Mouse (Mus musculus) brown adipose tissue, adult 24 weeks (tissue): ENCODE data around the gene Tnni1. TPM values are rescaled to one million over a fixed set of nuclear protein-coding genes. Genes with fewer than 3 reads are reported as not detected.

Source experiments
- H3K27ac ChIP-seq: fragments of 200-500 bp; replicated peaks from 2 replicates; pipeline ENCODE4 v1.5.1; 2012; ENCODE audit warnings: low read depth, mild to moderate bottlenecking, low read length
- H3K4me1 ChIP-seq: fragments of 200-500 bp; 2 replicates; pipeline ENCODE4 v1.6.1; 2012; ENCODE audit warnings: low read length, mixed read lengths; ENCODE audit not compliant: control insufficient read depth, insufficient read depth, insufficient read length
- H3K4me3 ChIP-seq: fragments of 200-500 bp; 2 replicates; pipeline ENCODE4 v1.5.1; 2012; ENCODE audit warnings: low read depth, mild to moderate bottlenecking, low read length, moderate library complexity; ENCODE audit not compliant: insufficient read depth
- polyA plus RNA-seq: library from polyadenylated mRNA; stranded (reverse); fragments of >200 nt; gene quantifications from 2 replicates; pipeline ENCODE4 v1.2.4, GENCODE M21; 2012; ENCODE audit not compliant: missing spikeins, insufficient read depth, insufficient read length

Gene Tnni1
- polyA plus RNA-seq, 1 experiment: 13.6 TPM

DNA sequence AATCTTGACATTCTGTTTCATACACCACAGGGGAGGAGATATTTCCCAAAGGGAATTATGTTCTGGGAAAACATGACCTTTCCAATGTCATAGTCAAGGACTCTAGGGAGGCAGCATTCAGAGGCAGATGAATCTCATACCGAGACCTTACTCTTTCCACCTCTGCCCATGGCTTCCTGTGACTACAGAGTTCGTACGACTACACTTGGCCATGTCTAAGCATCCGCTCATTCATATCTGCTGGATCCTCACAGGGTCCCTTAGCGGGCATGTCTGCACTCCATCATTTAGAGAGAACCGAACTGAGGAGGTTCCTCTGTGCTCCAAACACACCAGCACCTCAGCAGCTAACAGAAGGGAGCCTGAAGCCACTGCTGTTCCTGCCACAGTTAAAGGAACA, 59.8 kb downstream of the Tnni1 start:
- H3K4me1 ChIP-seq: no peaks in the 10 kb centered on the region
- H3K27ac ChIP-seq: no peak overlapping the region
- H3K4me3 ChIP-seq: no peak overlapping the region

GRCm38 (mm10) chr1:135840675-135841395, 61.6 kb downstream of the Tnni1 start:
- Histone ChIP-seq H3K4me3 (no peak overlapping the region), H3K4me1 (no peaks in the 10 kb centered on the region), H3K27ac (no peak overlapping the region)

GRCm38 (mm10) chr1:135843519-135844262, 64.5 kb downstream of the Tnni1 start:
- no peak overlapping the region for H3K27ac ChIP-seq
- H3K4me3 ChIP-seq: no peak overlapping the region
- no peaks in the 10 kb centered on the region for H3K4me1 ChIP-seq

- Histone ChIP-seq H3K27ac (no peak overlapping the region), H3K4me3 (no peak overlapping the region), H3K4me1 (no peaks in the 10 kb centered on the region)
Measured at GRCm38 (mm10) chr1:135844481-135844880, 65.2 kb downstream of the Tnni1 start.

- no peak overlapping the region for H3K27ac ChIP-seq
- no peaks in the 10 kb centered on the region for H3K4me1 ChIP-seq
- H3K4me3 ChIP-seq: no peak overlapping the region
Measured at GRCm38 (mm10) chr1:135846632-135847031, 67.4 kb downstream of the Tnni1 start.

DNA sequence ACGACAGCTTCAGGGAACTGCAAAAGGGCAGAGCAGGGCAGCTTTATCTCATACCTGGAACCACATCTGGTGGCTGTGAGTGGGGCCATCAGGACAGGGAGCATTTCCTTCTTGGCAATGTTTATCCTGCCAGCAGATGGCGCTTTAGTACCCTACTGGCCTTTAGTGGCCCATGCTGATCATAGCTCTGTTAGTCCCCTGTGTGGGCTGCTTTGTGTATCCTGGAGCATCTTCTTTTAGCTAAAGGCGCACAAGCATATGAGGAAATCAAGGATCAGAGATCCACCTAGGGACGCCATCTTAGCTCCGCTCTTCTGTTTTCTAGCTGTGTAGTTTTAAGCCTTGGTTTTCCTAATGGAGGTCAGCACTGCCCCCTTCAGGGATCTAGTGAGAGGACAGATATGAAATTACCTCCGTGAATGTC, 67.9 kb downstream of the Tnni1 start:
- H3K4me1 ChIP-seq: no peaks in the 10 kb centered on the region
- H3K27ac ChIP-seq: no peak overlapping the region
- H3K4me3 ChIP-seq: no peak overlapping the region

DNA sequence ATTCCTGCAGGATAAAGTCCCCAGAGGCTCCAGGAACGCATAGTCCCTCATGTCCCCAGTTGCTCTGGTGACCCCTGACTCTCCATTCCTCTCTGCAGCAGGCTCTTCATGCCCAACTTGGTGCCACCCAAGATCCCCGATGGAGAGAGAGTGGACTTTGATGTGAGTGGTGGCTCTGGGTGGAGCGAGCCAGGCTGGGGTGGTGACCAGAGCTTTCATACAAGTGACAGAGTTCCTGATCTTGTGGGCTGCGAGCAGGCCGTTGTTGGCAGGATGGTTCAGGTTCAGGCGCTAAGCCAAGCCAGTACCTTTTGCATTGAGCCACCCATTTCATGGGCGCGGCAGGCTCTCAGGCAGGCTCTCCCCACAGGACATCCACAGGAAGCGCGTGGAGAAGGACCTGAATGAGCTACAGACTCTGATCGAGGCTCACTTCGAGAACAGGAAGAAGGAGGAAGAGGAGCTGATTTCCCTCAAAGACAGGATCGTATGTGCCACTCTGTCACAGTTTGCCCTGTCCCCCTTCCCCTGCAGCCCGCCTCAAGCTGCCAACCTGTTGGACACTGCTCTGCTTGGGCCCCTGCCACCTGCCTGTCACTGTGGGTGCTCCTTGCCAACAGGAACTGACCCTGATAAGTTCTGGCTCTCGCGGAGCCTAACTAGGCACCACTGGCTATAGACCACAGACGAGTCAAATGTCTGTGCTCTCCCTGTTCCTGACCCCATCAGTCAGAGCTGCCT, 68.5 kb downstream of the Tnni1 start:
- Histone ChIP-seq H3K27ac (no peak overlapping the region), H3K4me3 (no peak overlapping the region), H3K4me1 (no peaks in the 10 kb centered on the region)

DNA sequence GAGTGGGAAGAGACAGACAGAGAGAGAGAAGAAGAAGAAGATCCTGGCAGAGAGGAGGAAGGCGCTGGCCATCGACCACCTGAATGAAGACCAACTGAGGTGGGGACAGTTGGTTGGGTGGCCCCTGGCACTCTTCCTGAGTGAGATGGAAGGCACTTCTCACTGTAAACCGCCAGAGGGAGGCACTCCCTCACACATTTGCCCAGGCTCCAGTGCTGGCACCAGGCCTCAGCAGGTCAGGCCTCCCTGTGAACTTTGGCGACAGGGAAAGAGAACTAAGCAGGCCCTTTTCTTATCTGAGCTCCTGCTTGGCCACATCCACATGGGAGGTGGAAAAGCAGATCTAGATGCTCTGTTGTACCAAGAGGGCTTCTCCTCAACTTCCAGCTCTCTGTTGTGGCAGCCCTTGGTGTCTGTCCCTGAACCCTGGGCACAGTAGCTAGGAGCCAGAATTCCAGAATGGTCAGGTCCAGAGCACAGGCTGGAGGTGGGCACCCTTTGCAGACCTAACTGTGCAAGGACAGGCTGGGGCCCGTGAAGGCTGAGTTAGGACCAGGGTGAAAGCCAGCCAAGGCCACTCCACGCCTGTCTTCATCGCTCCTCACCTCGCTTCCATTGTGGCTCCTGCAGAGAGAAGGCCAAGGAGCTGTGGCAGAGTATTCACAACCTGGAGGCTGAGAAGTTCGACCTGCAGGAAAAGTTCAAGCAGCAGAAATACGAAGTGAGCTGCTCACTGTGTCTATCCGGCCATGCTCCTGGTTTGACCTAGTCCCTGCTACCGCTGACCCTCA, 71.7 kb downstream of the Tnni1 start:
- Histone ChIP-seq H3K27ac (no peak overlapping the region), H3K4me3 (no peak overlapping the region), H3K4me1 (no peaks in the 10 kb centered on the region)

DNA sequence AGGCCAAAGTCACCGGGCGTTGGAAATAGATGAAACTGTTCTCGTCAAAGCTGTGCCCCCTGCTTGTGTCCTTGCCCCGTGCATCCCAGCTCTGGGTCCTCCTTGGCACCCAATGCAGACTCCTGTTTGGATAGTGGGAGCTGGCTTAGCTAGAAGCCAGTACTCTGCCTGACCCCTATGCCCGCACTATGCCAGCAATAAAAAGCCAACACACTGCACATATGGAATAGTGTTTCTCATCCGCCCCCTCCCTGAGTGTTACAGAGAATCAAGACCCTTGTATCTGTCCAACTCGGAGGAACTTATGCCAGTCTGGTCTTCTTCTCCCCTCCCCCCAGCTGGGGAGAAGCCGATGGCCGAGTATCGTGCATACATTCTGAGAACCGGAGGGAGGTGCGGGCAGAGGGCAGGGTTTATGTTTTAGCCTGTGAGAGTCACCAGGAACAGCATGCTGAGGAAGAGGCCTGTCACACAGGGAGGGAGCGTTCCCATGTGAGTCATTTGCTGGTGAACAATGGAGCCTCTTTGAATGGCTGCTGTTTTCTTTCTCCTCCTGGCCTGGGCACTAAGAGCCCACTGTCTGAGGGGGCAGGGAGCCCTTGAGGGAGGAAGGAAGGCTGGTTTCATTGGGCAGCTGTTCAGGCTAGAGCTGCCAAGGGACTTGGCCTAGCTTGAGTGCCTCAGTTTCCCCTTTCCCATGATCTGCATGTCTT, 73.0 kb downstream of the Tnni1 start:
- no peaks in the 10 kb centered on the region for H3K4me1 ChIP-seq
- no peak overlapping the region for H3K27ac ChIP-seq
- no peak overlapping the region for H3K4me3 ChIP-seq

DNA sequence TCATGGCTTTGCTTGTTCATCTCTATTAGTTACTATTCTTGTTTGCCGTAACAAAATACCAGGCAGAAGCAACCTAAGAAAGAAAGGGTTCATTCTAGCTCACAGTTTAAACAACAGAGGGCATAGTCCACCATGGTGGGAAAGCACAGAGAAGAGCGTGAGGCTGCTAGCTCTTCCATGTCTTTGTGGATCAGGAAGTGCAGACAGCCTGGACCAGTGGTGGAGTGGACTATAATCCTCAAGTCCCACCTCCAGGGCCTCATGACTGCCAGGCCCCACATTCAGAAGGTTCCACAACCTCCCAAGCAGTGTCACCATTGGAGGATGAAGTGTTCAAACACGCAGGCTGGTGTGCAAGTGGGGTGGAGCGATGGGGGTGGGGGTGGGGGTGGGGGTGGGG, 74.0 kb downstream of the Tnni1 start:
- no peak overlapping the region for H3K27ac ChIP-seq
- no peaks in the 10 kb centered on the region for H3K4me1 ChIP-seq
- H3K4me3 ChIP-seq: no peak overlapping the region

DNA sequence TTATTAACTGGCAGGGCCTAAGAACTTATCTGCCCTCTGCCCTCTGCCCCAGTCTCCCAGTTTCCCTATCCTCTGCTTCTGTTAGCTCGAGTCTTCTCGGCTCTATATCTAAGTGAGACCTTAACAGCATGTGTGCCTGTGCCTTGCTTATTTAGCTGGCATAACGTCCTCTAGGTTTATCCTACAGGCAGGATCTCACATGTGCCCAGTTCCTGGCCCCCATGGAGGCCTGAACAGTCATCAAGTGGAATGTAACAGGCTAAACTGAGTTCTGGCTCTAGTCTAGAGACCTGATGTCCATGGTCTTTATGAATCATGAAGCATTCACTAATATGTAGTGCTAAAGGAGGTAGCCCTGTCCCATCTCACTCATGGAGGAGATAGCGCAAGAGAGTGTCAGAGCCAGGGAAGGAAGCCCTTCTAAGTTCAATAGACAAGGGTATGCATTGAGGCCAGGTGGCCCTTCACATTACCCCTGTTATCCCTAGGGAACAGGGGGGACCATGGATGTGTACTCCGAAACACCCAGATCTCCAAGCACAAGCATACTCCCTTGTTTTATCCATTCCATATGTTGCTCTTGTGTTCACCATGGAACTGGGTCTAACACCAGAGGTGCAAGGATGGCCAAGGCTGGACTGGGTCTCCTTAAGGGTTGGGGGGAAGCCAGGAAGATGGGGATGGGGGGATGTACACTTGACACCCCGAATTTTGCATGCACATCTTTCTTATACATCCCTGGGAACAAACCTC, 75.5 kb downstream of the Tnni1 start:
- H3K27ac ChIP-seq: no peak overlapping the region

GRCm38 (mm10) chr1:135855344-135855687, 76.1 kb downstream of the Tnni1 start:
- no peak overlapping the region for H3K27ac ChIP-seq
- H3K4me1 ChIP-seq: no peaks in the 10 kb centered on the region
- H3K4me3 ChIP-seq: no peak overlapping the region

More for the DNA sequence above, 75.5 kb downstream of the Tnni1 start:
- H3K4me3 ChIP-seq: no peak overlapping the region
- H3K4me1 ChIP-seq: no peaks in the 10 kb centered on the region

- Histone ChIP-seq H3K4me3 (no peak overlapping the region), H3K27ac (no peak overlapping the region), H3K4me1 (no peaks in the 10 kb centered on the region)
Measured at GRCm38 (mm10) chr1:135856070-135856469, 76.8 kb downstream of the Tnni1 start.
